Mouse (Mus musculus): ENCODE data around the gene Zfp112.

- TF ChIP-seq CTCF (conservative IDR thresholded peaks at IDR 0.05 in 1 of 2, IDR thresholded peaks at IDR 0.05 in 1 of 2; ENCODE audit: low read depth in 2 of 2, low read length in 2 of 2) (no peak), POLR2A (IDR thresholded peaks at IDR 0.05; ENCODE audit: low read depth, low read length) (no peak), TCF12 (IDR thresholded peaks at IDR 0.05; ENCODE audit: low read depth, low read length) (no peak)
Observed at GRCm38 (mm10) chr7:24133425-24133995, 21.4 kb downstream of the Zfp112 start.
